Mouse (Mus musculus) lung, postnatal 0 days (tissue): ENCODE results near the gene Gm49333. TPM values are rescaled to one million over a fixed set of nuclear protein-coding genes. Genes with fewer than 3 reads are reported as not detected.

Source experiments
- ATAC-seq: fragments of 200-750 bp; cut with Nextera tagmentation; 2 replicates; pipeline ENCODE4 v1.8.0; 2017; ENCODE audit warnings: moderate library complexity
- DNase-seq: peaks from one replicate; pipeline ENCODE4 v3.0.0-alpha.2; 2016; ENCODE audit warnings: low spot score
- H3K27ac ChIP-seq: fragments of 300-500 bp; sonication (generic); 2 replicates; pipeline ENCODE4 v1.5.1; 2014; ENCODE audit warnings: antibody characterized with exemption, mild to moderate bottlenecking, low read length, mixed read lengths
- H3K27me3 ChIP-seq: fragments of 300-500 bp; sonication (generic); replicated peaks from 2 replicates; pipeline ENCODE4 v1.6.1; 2014; ENCODE audit warnings: low read length, mixed read lengths; ENCODE audit not compliant: insufficient read depth
- H3K36me3 ChIP-seq: fragments of 300-500 bp; sonication (generic); 2 replicates; pipeline ENCODE4 v1.6.1; 2014; ENCODE audit warnings: low read length, mixed read lengths; ENCODE audit not compliant: insufficient read depth
- H3K4me1 ChIP-seq: fragments of 300-500 bp; sonication (generic); 2 replicates; pipeline ENCODE4 v1.6.1; 2014; ENCODE audit warnings: antibody characterized with exemption, low read depth, low read length, mixed read lengths; ENCODE audit not compliant: insufficient read depth
- H3K4me2 ChIP-seq: fragments of 300-500 bp; sonication (generic); replicated peaks from 2 replicates; pipeline ENCODE4 v1.6.1; 2014; ENCODE audit warnings: low read depth, mild to moderate bottlenecking, low read length, moderate library complexity, mixed read lengths
- H3K4me3 ChIP-seq: fragments of 300-500 bp; sonication (generic); 2 replicates; pipeline ENCODE4 v1.5.1; 2014; ENCODE audit warnings: low read depth, low read length
- H3K9ac ChIP-seq: fragments of 300-500 bp; sonication (generic); replicated peaks from 2 replicates; pipeline ENCODE4 v1.6.1; 2014; ENCODE audit warnings: low read depth, mild to moderate bottlenecking
- H3K9me3 ChIP-seq: fragments of 300-500 bp; sonication (generic); 2 replicates; pipeline ENCODE4 v1.6.1; 2016; ENCODE audit warnings: low read length, mixed read lengths
- CTCF ChIP-seq: IDR thresholded peaks from 2 replicates; pipeline ENCODE4 v1.5.1; 2016; ENCODE audit warnings: antibody characterized with exemption, mild to moderate bottlenecking
- EP300 ChIP-seq: IDR thresholded peaks from 2 replicates; pipeline ENCODE4 v1.6.1; 2016; ENCODE audit warnings: antibody characterized with exemption, mild to moderate bottlenecking, control low read depth
- WGBS: fragments of 180-500 bp; shearing (Covaris S2); extraction: QIAGEN DNeasy Blood & Tissue Kit; methylation state at CpG from one replicate; pipeline ENCODE4 v1.1.7; 2014; 5-methylcytosine and 5-hydroxymethylcytosine counted together
- polyA plus RNA-seq: library from polyadenylated mRNA; unstranded; fragments of >200 nt; fragmentation: Nextera tagmentation; extraction: Ambion mirVana; gene quantifications from 2 replicates; pipeline ENCODE4 v1.2.1, GENCODE M21; 2015

The Gm49333 gene
- polyA plus RNA-seq, 1 experiment from 2014 or later, result 0.08 TPM

DNA sequence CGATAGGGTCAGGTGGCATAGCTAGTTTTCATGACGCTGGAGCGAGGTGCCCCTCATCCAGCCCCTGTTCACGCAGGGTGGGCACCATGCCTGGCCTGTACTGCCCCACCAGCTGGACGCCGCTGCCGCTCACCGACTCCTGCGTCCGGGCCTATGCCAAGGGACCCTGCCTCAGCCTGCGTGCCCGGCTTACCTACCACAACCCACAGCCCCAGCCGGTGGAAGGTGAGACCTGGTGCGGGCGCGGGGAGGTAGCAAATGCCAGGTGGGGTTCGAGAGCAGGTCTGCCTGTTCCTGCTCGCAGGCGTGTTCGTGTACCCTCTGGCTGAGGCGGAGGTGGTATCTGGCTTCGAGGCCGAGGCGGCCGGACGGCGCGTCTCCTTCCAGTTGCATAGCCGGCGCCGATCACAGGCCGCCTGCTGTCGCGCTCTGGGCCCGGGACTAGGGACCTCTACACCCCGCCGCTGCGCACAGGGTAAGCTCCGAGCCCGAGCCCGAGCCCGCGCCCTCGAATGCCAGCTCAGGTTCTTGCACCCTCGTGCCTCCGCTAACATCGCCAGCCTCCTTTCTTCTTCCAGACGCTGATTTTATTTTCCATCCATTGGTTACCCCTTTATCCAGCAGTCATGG, 20.2 kb upstream of the Gm49333 start:
- Histone ChIP-seq H3K9ac (no peak overlapping the region), H3K4me3 (no peak overlapping the region), H3K27me3 (peaks cover 40% of the 10 kb centered on the region), H3K4me2 (no peak overlapping the region; the same call in 1 of the 2 replicates), H3K27ac (no peak overlapping the region), H3K36me3 (no peaks in the 10 kb centered on the region), H3K9me3 (no peaks in the 10 kb centered on the region), H3K4me1 (no peaks in the 10 kb centered on the region; the same call in 1 of the 2 replicates)
- DNase-seq (no peak), ATAC-seq (no peak)
- TF ChIP-seq EP300, result no peak
- 5% methylated on average over 47 of the region's 48 CpGs for WGBS

DNA sequence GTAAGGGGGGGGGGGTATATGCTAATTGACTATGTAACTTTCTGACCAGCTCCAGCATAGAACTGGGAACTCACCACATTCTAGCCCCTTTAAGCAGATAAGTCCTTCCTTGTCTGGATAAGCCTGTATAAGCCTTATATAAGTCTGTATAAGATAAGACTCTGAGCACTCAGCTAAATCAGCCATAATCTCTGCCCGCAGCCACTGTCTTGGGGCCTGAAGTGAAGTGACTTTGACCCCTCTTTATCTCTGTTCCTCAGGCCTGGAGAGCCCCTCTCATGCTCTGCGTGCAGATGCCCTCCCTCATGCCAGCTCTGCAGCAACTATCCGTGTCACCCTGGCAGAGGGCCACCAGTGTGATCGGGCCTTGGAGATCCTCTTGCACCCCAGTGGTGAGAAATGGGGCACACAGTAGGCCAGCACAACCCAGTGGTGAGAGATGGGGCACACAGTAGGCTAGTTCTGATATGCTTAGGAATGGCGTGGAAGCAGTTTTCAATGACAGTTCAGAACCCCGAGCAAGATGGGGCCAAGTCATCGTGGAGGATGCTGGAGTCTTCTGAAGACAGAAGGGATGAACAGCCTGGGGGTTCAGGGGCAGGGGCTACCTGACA, 16.2 kb upstream of the Gm49333 start:
- Histone ChIP-seq H3K27ac (no peak overlapping the region), H3K9me3 (no peaks in the 10 kb centered on the region), H3K36me3 (no peaks in the 10 kb centered on the region), H3K4me3 (no peak overlapping the region), H3K4me2 (no peak overlapping the region), H3K9ac (no peak overlapping the region), H3K4me1 (no peaks in the 10 kb centered on the region; the same call in 1 of the 2 replicates), H3K27me3 (peaks cover 25% of the 10 kb centered on the region)
- WGBS, result 79% methylated on average over 7 of the region's 7 CpGs
- no peak for DNase-seq
- no peak for ATAC-seq
- TF ChIP-seq CTCF (no peak), EP300 (no peak)

DNA sequence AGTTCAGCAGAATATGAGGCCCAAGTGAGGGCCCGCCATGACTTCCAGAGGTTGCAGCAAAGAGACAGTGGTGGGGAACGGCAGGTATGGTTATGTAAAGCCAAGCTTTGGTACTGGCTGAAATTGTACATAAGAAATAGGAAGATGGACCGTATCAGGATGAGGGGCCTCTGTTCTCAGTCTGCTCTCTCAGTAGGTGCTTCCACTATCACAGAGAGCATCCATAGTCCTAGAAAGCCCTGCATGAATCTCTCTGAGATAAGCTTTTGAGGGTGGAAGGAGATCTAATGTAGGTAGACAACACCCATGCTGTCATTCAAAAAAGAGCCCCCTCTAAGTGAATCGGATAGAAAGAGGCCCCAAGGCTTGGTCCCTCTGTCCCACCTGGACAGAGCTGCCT, 15.7 kb upstream of the Gm49333 start:
- Histone ChIP-seq H3K9me3 (no peaks in the 10 kb centered on the region), H3K27ac (no peak overlapping the region), H3K4me2 (no peak overlapping the region), H3K36me3 (no peaks in the 10 kb centered on the region), H3K4me1 (no peaks in the 10 kb centered on the region), H3K4me3 (no peak overlapping the region), H3K9ac (no peak overlapping the region), H3K27me3 (peaks cover 19% of the 10 kb centered on the region)
- TF ChIP-seq CTCF, result no peak
- no peak for TF ChIP-seq EP300
- DNase-seq (no peak), ATAC-seq (no peak)
- 86% methylated on average over 4 of the region's 4 CpGs for WGBS

DNA sequence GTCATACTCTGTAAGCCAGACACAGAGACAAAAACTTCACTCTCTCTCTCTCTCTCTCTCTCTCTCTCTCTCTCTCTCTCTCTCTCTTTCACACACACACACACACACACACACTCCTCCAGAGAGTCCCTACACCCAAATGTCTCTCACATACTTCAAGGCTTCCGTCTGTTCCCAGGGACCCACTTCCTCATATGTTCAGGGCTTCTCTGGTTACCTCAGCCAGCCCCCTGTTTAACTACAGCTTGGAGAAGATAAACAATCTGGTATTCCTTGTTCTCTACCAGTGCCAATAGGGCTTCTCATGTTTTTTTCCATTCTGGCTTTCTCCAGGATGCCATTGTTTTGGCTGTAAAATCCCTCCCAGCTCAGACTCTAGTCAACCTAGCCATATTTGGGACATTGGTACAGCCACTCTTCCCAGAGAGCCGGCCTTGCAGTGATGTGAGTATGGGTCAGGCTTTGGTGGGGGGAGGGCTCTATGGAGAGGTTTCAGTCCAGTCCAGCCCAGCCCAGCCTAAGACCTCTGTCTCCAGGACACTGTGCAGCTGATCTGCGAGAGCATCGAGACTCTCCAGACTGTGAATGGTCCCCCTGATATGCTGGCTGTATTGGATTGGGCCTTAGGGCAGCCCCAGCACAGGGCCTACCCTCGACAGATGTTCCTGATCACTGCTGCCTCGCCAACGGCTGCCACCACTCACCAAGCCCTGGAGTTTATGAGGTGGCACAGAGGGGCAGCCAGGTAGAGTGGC, 14.5 kb upstream of the Gm49333 start:
- TF ChIP-seq CTCF (no peak), EP300 (no peak)
- H3K4me2 ChIP-seq, result no peak overlapping the region
- H3K9ac ChIP-seq, result no peak overlapping the region
- H3K36me3 ChIP-seq, result no peaks in the 10 kb centered on the region
- H3K27me3 ChIP-seq, result 0 out of 2 replicates have a peak, but pooled peaks cover 9% of the 10 kb centered on the region
- H3K4me1 ChIP-seq, result no peaks in the 10 kb centered on the region
- 40% methylated on average over 7 of the region's 7 CpGs for WGBS
- H3K4me3 ChIP-seq, result no peak overlapping the region
- no peaks in the 10 kb centered on the region for H3K9me3 ChIP-seq
- no peak overlapping the region for H3K27ac ChIP-seq
- ATAC-seq (no peak), DNase-seq (no peak)

DNA sequence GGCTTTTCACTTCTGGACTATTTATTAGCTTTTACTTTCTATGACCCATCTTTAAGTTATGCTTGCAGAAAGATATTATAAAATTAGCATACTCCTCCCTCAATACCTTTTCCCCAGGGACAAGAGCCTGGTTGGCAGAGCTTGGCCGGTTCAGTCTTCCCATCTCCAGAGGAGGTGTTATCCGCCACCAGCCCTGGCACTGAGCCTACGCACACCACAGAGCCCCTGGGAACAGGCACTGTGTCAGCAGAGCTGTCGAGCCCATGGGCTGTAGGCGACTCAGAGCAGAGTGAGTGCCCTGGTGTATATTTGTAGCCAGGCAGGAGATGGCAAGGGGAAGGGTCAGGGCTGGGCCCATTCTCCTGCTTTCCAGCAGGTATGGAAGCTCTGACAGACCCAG, 10.9 kb upstream of the Gm49333 start:
- ATAC-seq (no peak), DNase-seq (no peak)
- Histone ChIP-seq H3K27ac (no peak overlapping the region), H3K9me3 (no peaks in the 10 kb centered on the region), H3K4me1 (no peaks in the 10 kb centered on the region), H3K27me3 (no peaks in the 10 kb centered on the region), H3K36me3 (0 out of 2 replicates have a peak, but pooled peaks cover 5% of the 10 kb centered on the region), H3K4me3 (no peak overlapping the region), H3K9ac (no peak overlapping the region), H3K4me2 (no peak overlapping the region)
- 59% methylated on average over 5 of the region's 5 CpGs for WGBS
- TF ChIP-seq EP300, result no peak
- TF ChIP-seq CTCF, result no peak

DNA sequence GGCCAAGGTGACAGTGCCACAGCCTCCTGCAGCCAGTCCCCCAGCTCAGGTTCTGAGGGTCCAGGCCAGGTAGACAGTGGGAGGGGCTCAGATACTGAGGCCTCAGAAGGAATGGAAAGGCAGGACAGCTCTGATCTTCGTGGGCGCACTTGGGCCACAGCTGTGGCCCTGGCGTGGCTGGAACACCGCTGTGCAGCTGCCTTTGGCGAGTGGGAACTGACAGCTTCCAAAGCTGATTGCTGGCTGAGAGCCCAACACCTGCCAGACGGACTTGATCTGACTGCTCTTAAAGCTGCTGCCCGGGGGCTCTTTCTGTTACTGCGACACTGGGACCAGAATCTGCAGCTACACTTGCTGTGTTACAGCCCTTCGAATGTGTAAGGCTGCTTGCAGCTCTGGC, 6.7 kb upstream of the Gm49333 start:
- no peaks in the 10 kb centered on the region for H3K9me3 ChIP-seq
- H3K36me3 ChIP-seq, result 0 out of 2 replicates have a peak, but pooled peaks cover 13% of the 10 kb centered on the region
- no peak overlapping the region for H3K4me3 ChIP-seq
- DNase-seq (no peak), ATAC-seq (no peak)
- H3K4me1 ChIP-seq, result no peaks in the 10 kb centered on the region
- H3K9ac ChIP-seq, result no peak overlapping the region
- H3K27me3 ChIP-seq, result no peaks in the 10 kb centered on the region
- H3K4me2 ChIP-seq, result no peak overlapping the region
- no peak overlapping the region for H3K27ac ChIP-seq
- TF ChIP-seq CTCF, result no peak
- no peak for TF ChIP-seq EP300
- 77% methylated on average over 9 of the region's 9 CpGs for WGBS
